Mouse (Mus musculus): Measurements from ENCODE around the gene Chd5.

- TF ChIP-seq USF1 (IDR thresholded peaks at IDR 0.05; ENCODE audit: low read depth) (no peak), POLR2A (IDR thresholded peaks at IDR 0.05; ENCODE audit: insufficient read length, low read depth) (no peak), E2F4 (IDR thresholded peaks at IDR 0.05; ENCODE audit: insufficient read depth) (no peak), MYOG (IDR thresholded peaks at IDR 0.05; ENCODE audit: control insufficient read depth in 1 of 3, insufficient read depth in 1 of 3, insufficient read length in 2 of 3, low read depth in 2 of 3) (no peak), TCF12 (IDR thresholded peaks at IDR 0.05; ENCODE audit: insufficient read depth, poor library complexity, severe bottlenecking) (no peak), MAX (IDR thresholded peaks at IDR 0.05; ENCODE audit: low read depth) (no peak)
These were observed 17.2 kb downstream of the Chd5 start for GRCm38 (mm10) chr4:152355672-152356071.

All from myocyte (in vitro differentiated cells).